Mouse (Mus musculus): ENCODE data around the gene Gm17124. TPM values are rescaled to one million over a fixed set of nuclear protein-coding genes. Genes with fewer than 3 reads are reported as not detected.

Gene Gm17124
- polyA plus RNA-seq (2012): not detected in 2 replicates

DNA sequence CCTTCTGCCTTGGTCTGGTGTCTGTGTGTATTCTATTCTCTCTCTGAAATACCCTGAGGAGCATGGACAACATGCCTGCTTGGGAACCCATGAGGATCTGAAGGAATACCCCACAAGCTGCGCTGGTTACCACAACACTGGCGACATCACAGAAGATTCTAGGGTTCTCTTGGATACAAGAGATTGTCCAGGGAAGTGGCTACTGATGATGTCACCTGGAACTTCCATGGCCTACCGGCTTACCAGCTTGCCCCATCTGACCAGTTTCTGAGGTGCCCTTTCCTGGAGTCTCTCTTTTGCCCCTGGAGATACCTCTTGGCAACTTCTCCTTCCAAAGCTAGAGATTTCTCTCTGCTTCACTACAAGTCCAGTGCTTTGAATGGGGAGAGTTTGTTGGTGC lies at the start of gene Gm17124:
TSS of gene Gm17124 (minus strand) at position 101 of the 400 bp plus-strand sequence.

GRCm38 (mm10) chr14:42641817-42642216 lies 42.1 kb upstream of the Gm17124 start, which contains the start of gene Gm3633:
Gm3633 (minus strand) TSS chr14:42641917.

Other genes starting within 250 kb of the Gm17124 start
- gene Gm8005, start 160.2 kb downstream of the Gm17124 start, polyA plus RNA-seq (2012): not detected in 2 replicates
- not detected in 2 replicates for gene Gm8011, start 136.0 kb downstream of the Gm17124 start, polyA plus RNA-seq (2012)
- not detected in 2 replicates for gene Gm8020, start 97.5 kb downstream of the Gm17124 start, polyA plus RNA-seq (2012)
- not detected in 2 replicates for gene Gm8024, start 75.6 kb downstream of the Gm17124 start, polyA plus RNA-seq (2012)
- not detected in 2 replicates for gene Gm3633, start 42.0 kb upstream of the Gm17124 start, polyA plus RNA-seq (2012)
- not detected in 2 replicates for gene Gm10378, start 56.1 kb upstream of the Gm17124 start, polyA plus RNA-seq (2012)
- not detected in 2 replicates for gene Gm3015, start 168.9 kb upstream of the Gm17124 start, polyA plus RNA-seq (2012)
- not detected in 2 replicates for gene Gm10377, start 198.1 kb upstream of the Gm17124 start, polyA plus RNA-seq (2012)